Mouse (Mus musculus) adrenal gland, postnatal 0 days (tissue): ENCODE results near the gene Fgd1. TPM values are rescaled to one million over a fixed set of nuclear protein-coding genes. Genes with fewer than 3 reads are reported as not detected.

Experiments
- polyA plus RNA-seq: library from polyadenylated mRNA; unstranded; fragments of >200 nt; fragmentation: Nextera tagmentation; extraction: Ambion mirVana; gene quantifications from 2 replicates; pipeline ENCODE4 v1.2.1, GENCODE M21; 2015

Gene Fgd1
- 7.6 and 8.7 TPM in 2 replicates for polyA plus RNA-seq

GRCm38 (mm10) chrX:151045850-151046249 is at the start of gene Fgd1:
Fgd1 (plus strand) TSS chrX:151046150.

GRCm38 (mm10) chrX:151016938-151017877 is 28.7 kb upstream of the Fgd1 start, which contains the start of gene Gnl3l:
Gnl3l (minus strand) TSS chrX:151017322.

GRCm38 (mm10) chrX:151096171-151097058 is 50.5 kb downstream of the Fgd1 start, which contains the start of gene Tsr2:
Tsr2 (minus strand) TSS chrX:151096543.

Other genes with a start within 250 kb of the Fgd1 start
- 594 and 613 TPM in 2 replicates for gene Maged2, start 231.8 kb upstream of the Fgd1 start, polyA plus RNA-seq
- 24.1 and 25.0 TPM in 2 replicates for gene Gnl3l, start 28.8 kb upstream of the Fgd1 start, polyA plus RNA-seq
- 25.4 and 28.0 TPM in 2 replicates for gene Tsr2, start 50.4 kb downstream of the Fgd1 start, polyA plus RNA-seq
- 1.0 and 1.1 TPM in 2 replicates for gene Wnk3, start 151.9 kb downstream of the Fgd1 start, polyA plus RNA-seq